Mouse (Mus musculus): ENCODE data around the gene Dhx9.
A peak's percentile ranks its signal among the peaks of the same experiment; 100 is the strongest.
"Not testable (repeated sequence)": the region's sequence is repeated elsewhere in the genome, so short reads cannot be mapped to it uniquely, and the experiment has no call there.

The Dhx9 gene

DNA sequence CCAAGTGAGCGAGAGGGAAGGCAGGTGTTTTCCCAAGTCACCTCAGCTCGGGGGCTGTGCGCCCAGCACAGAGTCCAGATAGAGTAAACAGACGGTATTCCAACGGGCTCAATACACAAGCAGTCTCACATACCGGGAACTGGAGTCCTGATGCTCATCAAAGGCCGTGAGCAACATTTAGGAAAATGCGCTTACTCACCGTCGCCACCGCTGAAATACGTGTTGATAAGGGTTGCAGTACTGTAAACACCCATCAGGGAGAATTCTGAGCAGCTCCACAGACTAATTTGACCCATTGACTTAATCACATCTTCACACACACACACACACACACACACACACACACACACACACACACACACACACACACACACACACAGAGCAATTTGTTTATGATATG is 63.2 kb downstream of the Dhx9 start:
- DNase-seq (ENCODE audit: low spot score in 2 of 2), result no peak

DNA sequence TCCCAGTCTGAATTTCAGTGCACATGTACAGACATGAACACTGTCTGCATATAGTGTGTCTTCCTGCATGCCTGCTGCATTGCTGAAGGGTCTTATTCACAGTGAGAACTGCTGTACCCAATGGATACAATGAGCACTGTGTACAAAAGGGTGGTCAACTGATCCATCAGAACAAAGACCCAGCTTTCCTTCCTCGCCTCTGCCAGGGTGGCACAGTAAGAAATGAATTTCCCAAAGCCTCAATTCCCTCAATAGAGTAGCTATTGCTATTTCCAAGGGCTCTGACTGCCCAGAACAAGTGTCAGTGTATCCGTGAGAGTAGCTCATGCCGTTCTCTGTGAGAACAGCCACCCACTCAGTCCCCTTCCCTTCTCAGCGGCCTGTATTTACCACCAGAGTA is 69.7 kb downstream of the Dhx9 start:
- DNase-seq (ENCODE audit: low spot score in 2 of 2), result not testable (repeated sequence)

DNA sequence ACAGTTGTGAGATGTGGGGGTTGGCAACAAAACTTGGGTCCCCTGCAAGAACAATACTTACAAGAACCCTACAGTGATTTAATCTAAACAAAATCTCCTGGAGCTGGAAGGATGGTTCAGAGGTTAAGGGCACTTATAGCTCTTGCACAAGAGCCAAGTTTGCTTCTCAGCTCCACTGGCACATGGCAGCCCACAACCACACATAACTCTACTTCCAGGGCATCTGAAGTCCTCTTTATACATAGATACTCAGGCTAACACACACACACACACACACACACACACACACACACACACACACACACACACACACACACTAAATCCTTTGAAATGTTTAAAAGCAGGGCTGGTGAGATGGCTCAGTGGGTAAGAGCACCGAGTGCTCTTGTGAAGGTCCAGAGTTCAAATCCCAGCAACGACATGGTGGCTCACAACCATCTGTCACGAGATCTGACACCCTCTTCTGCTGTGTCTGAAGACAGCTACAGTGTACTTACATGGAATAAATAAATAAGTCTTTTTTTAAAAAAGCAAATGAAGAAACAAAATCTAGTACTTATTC is 71.1 kb downstream of the Dhx9 start:
- DNase-seq (ENCODE audit: low spot score in 2 of 2), result not testable (repeated sequence)

DNA sequence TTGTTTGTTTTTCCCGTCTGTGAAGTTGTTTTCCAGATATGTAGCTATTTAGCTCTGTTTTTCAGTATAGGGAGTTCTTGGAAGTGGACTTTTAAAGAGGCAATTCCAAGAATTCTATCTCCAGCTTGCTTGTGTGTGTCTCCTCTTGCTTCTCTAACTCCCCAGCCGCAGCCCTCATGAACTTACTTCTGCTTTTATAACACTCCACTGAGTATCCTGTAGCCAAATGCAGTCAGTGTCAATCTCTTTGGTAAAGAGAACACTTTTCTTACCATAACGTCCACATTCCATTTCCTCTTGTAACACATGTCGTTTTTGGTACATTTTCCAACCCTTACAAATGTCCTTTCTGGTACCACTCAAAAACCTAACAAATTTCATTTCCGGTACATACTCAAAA is 71.7 kb downstream of the Dhx9 start:
- DNase-seq (ENCODE audit: low spot score in 2 of 2), result not testable (repeated sequence)

DNA sequence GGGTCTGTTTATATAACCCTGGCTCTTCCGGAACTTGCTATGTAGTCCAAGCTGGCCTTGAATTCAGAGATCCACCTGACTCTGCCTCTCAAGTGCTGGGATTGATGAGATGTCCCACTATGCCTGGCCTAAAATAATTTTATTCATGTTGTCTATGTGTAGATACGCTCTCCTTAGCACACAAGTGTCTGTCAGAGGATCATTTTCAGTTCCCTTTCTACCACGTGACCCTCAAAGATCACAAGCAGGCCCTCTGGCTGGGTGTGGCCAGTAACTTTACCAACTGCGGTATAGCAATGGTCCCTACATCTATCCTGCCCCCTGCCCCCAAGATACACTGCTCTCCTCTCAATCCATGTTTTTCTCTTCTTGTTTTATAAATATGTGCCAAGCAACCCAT is 72.5 kb downstream of the Dhx9 start:
- peak in 1 of 2 experiments; percentile 35 for DNase-seq (ENCODE audit: low spot score in 2 of 2)

DNA sequence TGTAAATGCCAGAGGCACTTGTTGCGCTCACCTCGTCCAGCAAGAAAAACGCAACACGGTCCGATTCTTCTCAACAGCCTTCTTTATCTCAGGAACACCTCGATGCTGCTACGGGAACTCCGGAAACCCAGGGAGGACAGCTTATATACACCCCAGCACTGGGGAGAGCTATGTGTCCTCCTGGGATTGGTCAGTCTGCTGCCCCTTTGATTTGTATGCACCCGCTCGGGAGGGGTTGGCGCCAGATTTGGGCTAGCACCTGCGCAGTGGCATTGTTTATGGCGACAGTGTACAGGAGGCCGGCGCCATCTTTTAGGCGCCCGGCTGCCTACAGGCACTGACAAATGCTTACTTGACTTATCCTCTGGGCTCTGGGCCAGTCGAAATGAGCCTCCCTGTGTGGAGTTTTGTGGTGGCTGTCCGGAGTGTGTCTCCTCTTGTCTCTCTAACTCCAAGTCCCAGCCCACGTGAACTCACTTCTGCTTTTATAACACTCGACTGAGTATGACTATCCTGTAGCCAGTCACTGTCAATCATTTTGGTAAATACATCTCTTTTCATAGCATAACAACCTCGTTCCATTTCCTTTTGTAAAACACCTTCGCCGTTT is 73.2 kb downstream of the Dhx9 start:
- DNase-seq (ENCODE audit: low spot score in 2 of 2), result peak; percentile 61 to 68

DNA sequence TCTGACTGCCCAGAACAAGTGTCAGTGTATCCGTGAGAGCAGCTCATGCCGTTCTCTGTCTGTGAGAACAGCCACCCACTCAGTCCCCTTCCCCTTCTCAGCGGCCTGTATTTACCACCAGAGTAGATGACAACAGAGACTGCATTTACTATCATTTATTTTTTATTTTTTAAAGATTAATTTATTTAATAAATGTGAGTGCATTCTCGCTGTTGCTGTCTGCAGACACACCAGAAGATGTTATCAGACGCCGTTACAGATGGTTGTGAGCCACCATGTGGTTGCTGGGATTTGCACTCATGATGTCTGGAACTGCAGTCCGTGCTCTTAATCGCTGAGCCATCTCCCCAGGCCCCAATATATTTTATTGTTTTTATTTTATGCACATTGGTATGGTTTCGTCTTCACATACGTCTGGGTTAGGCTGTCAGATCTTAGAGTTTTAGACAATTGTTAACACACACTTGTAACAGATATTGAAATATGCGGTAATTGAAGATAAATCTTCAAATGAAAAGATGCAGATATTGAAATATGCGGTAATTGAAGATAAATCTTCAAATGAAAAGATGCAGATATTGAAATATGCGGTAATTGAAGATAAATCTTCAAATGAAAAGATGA is 74.0 kb downstream of the Dhx9 start:
- not testable (repeated sequence) for DNase-seq (ENCODE audit: low spot score in 2 of 2)

DNA sequence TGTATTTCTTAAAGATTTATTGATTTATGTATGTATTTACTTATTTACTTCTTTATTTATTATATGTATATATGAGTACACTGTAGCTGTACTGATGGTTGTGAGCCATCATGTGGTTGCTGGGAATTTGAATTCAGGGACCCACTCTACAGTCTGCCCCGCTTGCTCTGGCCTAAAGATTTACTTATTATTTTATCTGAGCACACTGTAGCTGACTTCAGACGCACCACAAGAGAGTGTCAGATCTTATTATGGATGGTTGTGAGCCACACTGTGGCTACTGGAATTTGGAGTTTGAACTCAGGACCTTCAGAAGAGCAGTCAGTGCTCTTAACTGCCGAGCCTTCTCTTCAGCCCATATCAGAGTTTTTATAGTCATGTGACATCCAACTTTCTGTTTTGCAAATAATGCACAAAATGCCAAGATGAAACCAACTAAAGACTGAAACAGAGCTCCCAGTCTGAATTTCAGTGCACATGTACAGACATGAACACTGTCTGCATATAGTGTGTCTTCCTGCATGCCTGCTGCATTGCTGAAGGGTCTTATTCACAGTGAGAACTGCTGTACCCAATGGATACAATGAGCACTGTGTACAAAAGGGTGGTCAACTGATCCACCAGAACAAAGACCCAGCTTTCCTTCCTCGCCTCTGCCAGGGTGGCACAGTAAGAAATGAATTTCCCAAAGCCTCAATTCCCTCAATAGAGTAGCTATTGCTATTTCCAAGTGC is 74.6 kb downstream of the Dhx9 start:
- DNase-seq (ENCODE audit: low spot score in 2 of 2), result not testable (repeated sequence)

DNA sequence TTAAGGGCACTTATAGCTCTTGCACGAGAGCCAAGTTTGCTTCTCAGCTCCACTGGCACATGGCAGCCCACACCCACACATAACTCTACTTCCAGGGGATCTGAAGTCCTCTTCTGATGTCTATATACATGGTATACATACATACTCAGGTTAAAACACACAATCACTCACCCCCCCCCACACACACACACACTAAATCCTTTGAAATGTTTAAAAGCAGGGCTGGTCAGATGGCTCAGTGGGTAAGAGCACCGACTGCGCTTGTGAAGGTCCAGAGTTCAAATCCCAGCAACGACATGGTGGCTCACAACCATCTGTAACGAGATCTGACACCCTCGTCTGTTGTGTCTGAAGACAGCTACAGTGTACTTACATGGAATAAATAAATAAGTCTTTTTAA is 75.7 kb downstream of the Dhx9 start:
- no peak for DNase-seq (ENCODE audit: low spot score in 2 of 2)

DNA sequence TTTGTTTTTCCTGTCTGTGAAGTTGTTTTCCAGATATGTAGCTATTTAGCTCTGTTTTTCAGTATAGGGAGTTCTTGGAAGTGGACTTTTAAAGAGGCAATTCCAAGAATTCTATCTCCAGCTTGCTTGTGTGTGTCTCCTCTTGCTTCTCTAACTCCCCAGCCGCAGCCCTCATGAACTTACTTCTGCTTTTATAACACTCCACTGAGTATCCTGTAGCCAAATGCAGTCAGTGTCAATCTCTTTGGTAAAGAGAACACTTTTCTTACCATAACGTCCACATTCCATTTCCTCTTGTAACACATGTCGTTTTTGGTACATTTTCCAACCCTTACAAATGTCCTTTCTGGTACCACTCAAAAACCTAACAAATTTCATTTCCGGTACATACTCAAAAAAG is 76.5 kb downstream of the Dhx9 start:
- not testable (repeated sequence) for DNase-seq (ENCODE audit: low spot score in 2 of 2)

DNA sequence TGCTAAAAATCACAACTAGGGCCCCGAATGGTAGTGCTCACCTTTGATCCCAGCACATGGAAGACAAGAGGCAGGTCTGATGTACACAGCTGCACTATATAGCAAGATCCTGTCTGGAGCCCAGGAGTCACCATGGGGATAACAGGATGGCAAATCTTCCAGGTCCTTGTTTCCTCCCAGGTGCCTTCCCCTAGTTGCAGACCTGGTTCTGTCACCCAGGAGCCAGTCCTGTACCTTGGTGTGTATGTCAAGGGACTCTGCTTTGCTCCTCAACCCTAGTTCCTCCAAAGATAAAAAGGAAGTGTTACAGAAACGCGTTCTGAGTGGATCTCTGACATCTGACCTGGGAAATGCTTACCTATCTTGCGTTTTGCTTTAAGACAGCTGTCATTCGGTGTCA is 79.2 kb downstream of the Dhx9 start:
- not testable (repeated sequence) for DNase-seq (ENCODE audit: low spot score in 2 of 2)

DNA sequence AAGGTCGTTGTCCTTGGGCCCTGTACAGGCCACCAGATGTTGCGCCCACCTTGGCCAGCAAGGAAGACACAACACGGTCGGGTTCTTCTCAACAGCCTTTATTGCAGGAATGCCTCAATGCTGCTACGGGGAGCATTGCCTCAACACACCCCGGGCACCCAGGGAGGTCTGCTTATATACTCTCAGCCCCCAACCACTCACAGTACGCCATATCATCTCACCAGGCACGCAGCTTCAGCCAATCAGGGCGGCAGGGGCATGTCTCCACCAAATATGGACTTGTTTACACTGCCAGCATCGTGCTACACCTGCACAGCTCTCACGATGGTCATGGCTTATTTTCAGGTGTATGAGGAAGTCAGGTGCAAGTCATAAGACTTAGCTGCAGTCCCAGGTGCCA is 79.8 kb downstream of the Dhx9 start:
- not testable (repeated sequence) for DNase-seq (ENCODE audit: low spot score in 2 of 2)

Data from urinary bladder, postnatal 4 days (tissue).